Mouse (Mus musculus) spleen, adult 18-20 months (tissue): ENCODE results near the gene Trp53bp1.

Experiments used
- DNase-seq, 2 experiments: peaks; one replicate each; pipeline ENCODE4 v3.0.0; 2022; ENCODE audit warnings: mixed read lengths in 2 of 2

Trp53bp1 gene

DNA sequence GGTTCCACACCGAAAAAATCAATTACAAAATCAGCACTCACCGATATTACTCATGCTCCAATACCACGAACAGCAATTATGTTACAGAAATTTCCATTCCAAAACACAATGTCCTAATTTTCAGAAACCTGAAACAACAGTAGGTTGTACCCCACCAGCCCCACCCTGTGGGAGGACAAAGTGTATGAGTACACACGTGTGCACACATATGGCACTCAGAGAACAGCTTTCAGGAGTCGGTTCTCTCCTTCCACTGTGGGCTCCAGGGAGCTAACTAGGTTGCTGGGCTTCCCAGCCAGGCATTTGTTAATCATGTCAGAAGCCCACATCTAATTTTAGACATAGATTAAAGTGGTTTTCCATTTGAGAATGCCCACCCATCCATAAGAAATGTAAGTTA lies 27.1 kb downstream of the Trp53bp1 start:
- no peak for DNase-seq

DNA sequence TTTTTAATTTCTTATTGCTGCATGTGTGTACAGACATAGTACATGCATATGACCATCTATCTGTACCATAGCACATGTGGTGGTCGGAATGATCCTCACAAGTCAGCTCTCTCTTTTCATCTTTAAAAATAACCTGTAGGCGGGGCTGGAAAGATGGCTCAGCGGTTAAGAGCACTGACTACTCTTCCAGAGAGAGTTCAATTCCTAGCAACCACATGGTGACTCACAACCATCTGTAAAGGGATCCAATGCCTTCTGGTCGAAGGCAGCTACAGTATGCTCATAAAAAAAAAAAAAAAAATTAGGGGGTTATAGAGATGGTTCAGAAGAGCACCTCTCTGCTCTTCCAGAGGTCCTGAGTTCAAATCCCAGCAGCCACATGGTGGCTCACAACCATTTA lies 31.8 kb downstream of the Trp53bp1 start:
- DNase-seq = no peak

DNA sequence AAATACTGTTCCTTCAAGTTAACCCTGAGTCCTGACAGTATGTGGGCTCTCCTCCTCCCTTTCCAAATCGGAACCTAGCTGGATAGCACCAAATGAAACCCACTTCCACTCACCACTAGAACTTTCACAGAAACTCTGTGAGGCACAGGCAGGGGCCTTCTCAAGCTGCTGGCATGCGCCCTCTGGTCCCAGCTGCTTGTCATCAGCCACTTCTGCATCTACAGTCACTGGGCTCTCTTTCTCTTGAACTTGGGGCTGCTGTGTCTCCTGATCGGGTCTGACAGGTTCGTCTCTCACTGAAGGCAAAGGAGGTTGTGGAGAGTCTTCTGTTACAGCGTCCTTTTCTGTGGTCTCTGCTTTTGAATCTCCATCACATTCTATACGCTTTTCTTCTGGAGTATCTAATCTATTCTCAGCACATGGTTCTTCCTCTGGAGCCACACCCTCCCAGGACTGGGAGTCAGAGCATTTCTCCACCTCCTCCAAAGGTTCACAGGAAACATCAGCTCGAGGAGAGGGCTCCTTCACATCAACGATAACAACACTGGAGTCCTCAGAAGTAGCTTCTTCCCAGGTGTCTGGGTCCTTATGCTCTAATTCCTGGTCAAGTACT lies 35.6 kb downstream of the Trp53bp1 start:
- DNase-seq = no peak

GRCm38 (mm10) chr2:121228135-121228534 lies 43.1 kb downstream of the Trp53bp1 start:
- DNase-seq = no peak

DNA sequence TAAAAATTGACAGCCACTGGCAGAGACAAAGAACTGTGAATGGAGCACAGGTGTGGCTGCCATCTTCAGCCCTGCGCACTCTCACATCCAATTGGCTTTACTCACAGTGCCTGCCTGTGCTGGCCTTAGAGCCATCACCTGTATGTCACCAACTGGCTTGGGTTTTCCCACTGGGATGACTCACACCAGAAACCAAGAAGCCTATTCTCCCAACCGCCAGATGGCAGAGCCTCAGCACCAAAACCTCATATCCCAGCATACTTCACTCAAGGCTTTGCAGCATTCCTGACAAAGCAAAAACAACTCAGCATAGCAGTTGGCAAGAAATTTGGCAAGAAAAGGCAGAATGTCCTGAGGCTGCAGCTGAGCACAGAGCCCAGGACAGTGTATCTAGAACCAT lies 48.2 kb downstream of the Trp53bp1 start:
- no peak for DNase-seq

DNA sequence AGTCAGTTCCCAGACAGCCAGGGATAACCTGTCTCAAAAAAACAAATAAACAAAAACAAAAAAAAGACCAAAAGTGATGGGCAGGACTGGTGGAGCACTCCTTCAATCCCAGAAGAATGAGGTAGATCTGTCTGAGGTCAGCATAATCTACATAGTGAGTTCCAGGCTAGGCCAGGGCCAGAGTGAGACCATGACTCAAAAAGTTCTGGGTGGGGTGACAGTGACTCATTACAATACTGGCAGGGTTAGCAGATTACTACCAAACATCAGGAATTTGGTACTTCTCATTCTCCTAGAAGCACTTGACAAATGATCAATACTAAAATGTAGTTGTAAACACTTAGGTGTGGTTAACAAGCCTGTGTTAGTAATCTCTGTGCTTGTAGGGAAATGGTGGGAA lies 51.2 kb downstream of the Trp53bp1 start:
- DNase-seq = no peak

GRCm38 (mm10) chr2:121219177-121219576 lies 52.0 kb downstream of the Trp53bp1 start:
- no peak for DNase-seq

GRCm38 (mm10) chr2:121214491-121214890 lies 56.7 kb downstream of the Trp53bp1 start:
- DNase-seq = no peak

GRCm38 (mm10) chr2:121206541-121206940 lies 64.7 kb downstream of the Trp53bp1 start:
- DNase-seq = no peak

DNA sequence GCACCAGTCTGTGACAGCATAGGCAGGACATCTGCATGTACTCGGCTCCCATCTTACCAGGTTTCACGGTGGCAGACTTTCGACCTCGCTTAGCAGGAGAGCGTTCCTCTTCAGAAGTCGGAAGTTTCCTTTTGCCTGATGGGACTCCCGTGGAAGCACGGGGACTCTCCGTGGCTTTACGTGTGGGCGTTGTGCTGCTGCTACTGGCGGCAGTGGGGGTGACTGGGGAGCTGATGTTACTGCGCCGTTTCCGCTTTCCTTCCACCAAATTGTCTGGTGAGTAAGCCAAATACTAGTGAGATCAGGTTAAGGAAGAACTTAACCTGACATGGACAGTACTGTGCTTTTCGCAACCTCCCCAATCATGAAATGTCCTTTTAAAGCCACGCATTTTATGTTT lies 66.9 kb downstream of the Trp53bp1 start:
- DNase-seq = no peak

- DNase-seq = no peak
Measured at GRCm38 (mm10) chr2:121195466-121195865, 75.7 kb downstream of the Trp53bp1 start.

- no peak for DNase-seq
Measured at GRCm38 (mm10) chr2:121188530-121188929, 82.7 kb downstream of the Trp53bp1 start.

DNA sequence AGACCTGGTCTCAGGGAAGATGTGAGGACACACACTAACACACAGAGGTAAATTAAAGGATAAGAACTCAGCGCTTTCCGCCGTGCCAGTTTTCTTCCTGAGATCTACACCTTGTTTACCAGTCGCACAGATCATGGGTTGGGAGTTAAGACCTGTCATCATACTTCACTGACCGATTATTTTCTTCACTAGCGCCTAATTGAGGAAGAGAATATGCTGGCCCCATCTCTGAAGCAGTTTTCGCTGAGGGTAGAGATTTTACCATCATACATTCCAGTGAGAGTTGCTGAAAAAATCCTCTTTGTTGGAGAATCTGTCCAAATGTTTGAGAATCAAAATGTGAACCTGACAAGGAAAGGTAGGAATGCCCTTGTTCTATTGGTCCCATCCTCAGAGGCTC lies 87.1 kb downstream of the Trp53bp1 start:
- DNase-seq = no peak

DNA sequence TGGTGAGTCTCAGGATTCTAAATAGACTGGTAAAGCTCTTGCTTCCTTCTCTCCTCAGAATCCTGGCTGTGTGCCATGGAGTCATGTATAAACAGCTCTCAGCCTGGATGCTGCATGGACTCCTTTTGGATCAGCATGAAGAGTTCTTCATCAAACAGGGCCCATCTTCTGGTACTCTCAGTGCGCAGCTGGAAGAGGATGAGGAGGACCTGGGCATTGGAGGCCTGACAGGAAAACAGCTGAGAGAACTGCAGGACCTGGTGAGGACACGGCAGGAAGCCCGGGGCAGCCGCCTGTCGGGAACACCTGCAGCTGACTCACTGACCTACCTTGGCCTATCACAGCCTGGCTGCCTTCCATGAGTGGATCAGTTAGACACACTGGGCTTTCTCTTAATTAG lies 87.8 kb downstream of the Trp53bp1 start:
- no peak for DNase-seq

GRCm38 (mm10) chr2:121178828-121179479 lies 92.3 kb downstream of the Trp53bp1 start:
- DNase-seq = no peak

DNA sequence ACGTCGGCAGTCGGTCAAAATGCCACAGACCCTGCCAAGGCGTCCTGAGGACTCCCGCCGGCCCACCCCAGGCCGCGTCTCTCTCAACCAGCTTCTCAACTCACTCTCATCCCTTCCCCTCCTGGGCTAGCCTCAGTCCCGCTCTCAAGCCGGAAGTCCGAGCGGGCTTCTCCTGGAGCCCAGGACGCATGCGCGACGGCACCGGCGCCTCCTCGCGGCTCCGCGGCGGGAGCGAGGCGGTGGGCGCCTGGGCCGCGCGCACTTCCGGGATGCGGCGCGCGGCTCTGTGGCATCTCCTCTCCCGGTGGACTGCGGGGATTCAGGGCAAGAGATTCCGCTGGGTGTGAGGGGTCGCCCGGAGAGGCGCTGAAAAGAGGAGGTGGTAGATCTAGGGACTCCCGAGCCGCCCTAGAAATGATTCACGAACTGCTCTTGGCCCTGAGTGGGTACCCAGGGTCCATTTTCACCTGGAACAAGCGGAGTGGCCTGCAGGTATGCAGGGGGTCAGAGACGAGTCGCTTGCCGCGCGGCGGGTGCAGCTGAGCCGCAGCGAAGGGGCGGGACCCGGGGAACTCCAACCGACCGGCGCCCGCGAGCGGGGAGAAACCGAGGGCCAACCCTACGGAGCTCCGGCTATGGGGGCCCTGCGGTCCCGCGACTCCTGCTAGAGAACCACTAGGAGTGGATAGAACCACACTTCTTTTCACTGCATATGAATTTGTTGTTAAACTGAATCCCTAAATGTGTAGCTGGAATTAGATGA lies 100.0 kb downstream of the Trp53bp1 start, which contains the start of gene Zscan29:
TSS of gene Zscan29 (minus strand) at position 146 of the 763 bp plus-strand sequence.
- DNase-seq = peak; percentile 83 to 86

- no peak for DNase-seq
Measured at GRCm38 (mm10) chr2:121170481-121170971, 100.7 kb downstream of the Trp53bp1 start, which contains the start of gene Tubgcp4. TSS of gene Tubgcp4 (plus strand) at chr2:121170654.

DNA sequence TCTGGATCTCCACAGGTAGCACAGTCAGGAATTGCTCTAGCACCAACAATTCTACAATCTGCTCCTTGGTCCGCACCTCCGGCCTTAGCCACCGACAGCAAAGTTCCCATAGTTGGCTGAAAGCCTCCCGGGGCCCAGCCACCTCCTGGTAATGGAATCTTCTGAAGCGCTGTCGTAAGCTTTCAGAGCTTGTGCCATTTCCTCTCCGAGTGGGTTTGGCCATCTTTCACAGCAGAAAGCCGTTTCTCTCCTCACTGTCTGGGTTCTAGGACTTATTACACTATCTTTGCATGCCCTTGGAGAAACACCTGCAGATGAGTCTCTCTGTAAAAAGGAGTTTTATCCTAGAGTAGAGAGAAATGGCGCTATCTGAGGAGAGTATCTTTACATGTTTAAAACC lies 101.3 kb downstream of the Trp53bp1 start:
- DNase-seq = peak in 1 of 2 experiments; percentile 25

DNA sequence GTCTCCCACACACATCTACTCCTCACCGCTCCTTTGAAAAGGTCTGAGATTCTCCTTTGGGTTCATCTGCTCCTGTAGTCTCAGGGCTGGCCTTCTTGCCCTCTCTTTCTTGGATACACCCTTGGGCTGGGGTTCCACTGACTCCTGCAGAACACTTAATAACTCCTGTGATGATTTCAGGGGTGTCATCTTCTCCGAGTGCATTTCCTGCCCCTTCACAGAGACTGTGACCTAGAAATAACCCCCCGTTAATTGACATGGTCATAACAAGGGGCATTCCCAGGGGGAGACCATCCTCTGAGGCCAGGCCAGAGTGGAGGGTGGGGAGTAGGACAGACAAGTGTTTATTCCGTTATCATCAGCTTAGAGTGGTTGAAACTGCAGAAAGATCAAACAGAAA lies 102.0 kb downstream of the Trp53bp1 start:
- no peak for DNase-seq

- DNase-seq = no peak
Measured at GRCm38 (mm10) chr2:121153100-121153499, 118.1 kb downstream of the Trp53bp1 start.

- DNase-seq = no peak
Measured at GRCm38 (mm10) chr2:121149679-121150078, 121.5 kb downstream of the Trp53bp1 start.
